Mouse (Mus musculus) liver, postnatal 0 days (tissue): ENCODE measurements around the gene Mpdu1. TPM values are rescaled to one million over a fixed set of nuclear protein-coding genes. Genes with fewer than 3 reads are reported as not detected.
A peak's percentile ranks its signal among the peaks of the same experiment; 100 is the strongest.
"Not testable (repeated sequence)": the region's sequence is repeated elsewhere in the genome, so short reads cannot be mapped to it uniquely, and the experiment has no call there.

Experiments
- ATAC-seq: fragments of 200-750 bp; cut with Nextera tagmentation; 2 replicates; pipeline ENCODE4 v1.8.0; 2017; ENCODE audit warnings: mild to moderate bottlenecking, moderate library complexity
- DNase-seq: peaks from one replicate; pipeline ENCODE4 v3.0.0-alpha.2; 2016
- H3K27ac ChIP-seq: fragments of 300-500 bp; sonication (generic); 2 replicates; pipeline ENCODE4 v1.5.1; 2014; ENCODE audit warnings: antibody characterized with exemption, moderate library complexity, mild to moderate bottlenecking, low read depth
- H3K27me3 ChIP-seq: fragments of 300-500 bp; sonication (generic); 2 replicates; pipeline ENCODE4 v1.6.1; 2014; ENCODE audit warnings: low read length, control low read depth, mixed read lengths; ENCODE audit not compliant: insufficient read depth
- H3K36me3 ChIP-seq: fragments of 300-500 bp; sonication (generic); replicated peaks from 2 replicates; pipeline ENCODE4 v1.6.1; 2014; ENCODE audit warnings: mild to moderate bottlenecking, control low read depth, low read length, moderate library complexity, mixed read lengths; ENCODE audit not compliant: insufficient read depth
- H3K4me1 ChIP-seq: fragments of 300-500 bp; sonication (generic); 2 replicates; pipeline ENCODE4 v1.6.1; 2014; ENCODE audit warnings: antibody characterized with exemption, mild to moderate bottlenecking, control low read depth; ENCODE audit not compliant: insufficient read depth
- H3K4me2 ChIP-seq: fragments of 300-500 bp; sonication (generic); 2 replicates; pipeline ENCODE4 v1.6.1; 2014; ENCODE audit warnings: low read depth, mild to moderate bottlenecking, low read length, moderate library complexity, mixed read lengths
- H3K4me3 ChIP-seq: fragments of 300-500 bp; sonication (generic); 2 replicates; pipeline ENCODE4 v1.5.1; 2014; ENCODE audit warnings: low read depth, low read length
- H3K9ac ChIP-seq: fragments of 300-500 bp; sonication (generic); replicated peaks from 2 replicates; pipeline ENCODE4 v1.6.1; 2014; ENCODE audit warnings: mild to moderate bottlenecking, moderate library complexity
- H3K9me3 ChIP-seq: fragments of 300-500 bp; sonication (generic); 2 replicates; pipeline ENCODE4 v1.6.1; 2016; ENCODE audit warnings: mild to moderate bottlenecking, control low read depth, low read length, mixed read lengths
- CTCF ChIP-seq: sonication (generic); IDR thresholded peaks from 2 replicates; pipeline ENCODE4 v1.5.1; 2016; ENCODE audit warnings: antibody characterized with exemption, low read depth
- EP300 ChIP-seq: IDR thresholded peaks from 2 replicates; pipeline ENCODE4 v1.6.1; 2016; ENCODE audit warnings: antibody characterized with exemption, low read depth, mild to moderate bottlenecking
- WGBS: fragments of 180-500 bp; shearing (Covaris S2); extraction: QIAGEN DNeasy Blood & Tissue Kit; methylation state at CpG from one replicate; pipeline ENCODE4 v1.1.7; 2014; ENCODE audit not compliant: insufficient replicate concordance; 5-methylcytosine and 5-hydroxymethylcytosine counted together
- polyA plus RNA-seq: library from polyadenylated mRNA; unstranded; fragments of >200 nt; fragmentation: Nextera tagmentation; extraction: Ambion mirVana; gene quantifications from 2 replicates; pipeline ENCODE4 v1.2.1, GENCODE M21; 2015

Mpdu1 gene
- polyA plus RNA-seq, 1 experiment from 2014 or later = 41.0 TPM

GRCm38 (mm10) chr11:69632284-69633089 is 30.0 kb downstream of the Mpdu1 start, which contains the start of gene Fxr2:
TSS of gene Fxr2 (plus strand) at chr11:69632990.
- H3K4me2 ChIP-seq = peak within 1 kb of the TSS; percentile 88
- H3K4me1 ChIP-seq = peaks cover 22% of the 10 kb centered on the region
- H3K9me3 ChIP-seq = no peaks in the 10 kb centered on the region
- WGBS = under 1% methylated on average over 44 of the region's 56 CpGs
- H3K9ac ChIP-seq = peak within 1 kb of the TSS; percentile 96
- ATAC-seq (peak; percentile 95), DNase-seq (peak; percentile 100)
- peak within 1 kb of the TSS; percentile 87 for H3K4me3 ChIP-seq
- H3K36me3 ChIP-seq = peaks cover 4% of the 10 kb centered on the region; the same call in 1 of the 2 replicates
- peak within 1 kb of the TSS; percentile 97 for H3K27ac ChIP-seq
- TF ChIP-seq EP300 = no peak
- peak; percentile 98 for TF ChIP-seq CTCF
- H3K27me3 ChIP-seq = no peaks in the 10 kb centered on the region

GRCm38 (mm10) chr11:69629802-69630201 is 32.6 kb downstream of the Mpdu1 start:
- no peaks in the 10 kb centered on the region for H3K9me3 ChIP-seq
- H3K9ac ChIP-seq = no peak overlapping the region
- DNase-seq = no peak
- H3K36me3 ChIP-seq = no peaks in the 10 kb centered on the region
- no peaks in the 10 kb centered on the region for H3K27me3 ChIP-seq
- H3K4me1 ChIP-seq = peaks cover 8% of the 10 kb centered on the region
- ATAC-seq = no peak
- H3K27ac ChIP-seq = no peak overlapping the region
- no peak overlapping the region for H3K4me3 ChIP-seq
- 60% methylated on average over 1 of the region's 1 CpGs for WGBS
- H3K4me2 ChIP-seq = no peak overlapping the region
- peak; percentile 84 for TF ChIP-seq CTCF
- TF ChIP-seq EP300 = no peak

GRCm38 (mm10) chr11:69628286-69628685 is 34.2 kb downstream of the Mpdu1 start:
- 36% methylated on average over 6 of the region's 6 CpGs for WGBS
- H3K27ac ChIP-seq = no peak overlapping the region
- no peak overlapping the region for H3K9ac ChIP-seq
- H3K4me3 ChIP-seq = no peak overlapping the region
- TF ChIP-seq EP300 (no peak), CTCF (peak; percentile 99)
- no peaks in the 10 kb centered on the region for H3K27me3 ChIP-seq
- no peaks in the 10 kb centered on the region for H3K36me3 ChIP-seq
- ATAC-seq (no peak), DNase-seq (peak; percentile 87)
- no peak overlapping the region for H3K4me2 ChIP-seq
- H3K9me3 ChIP-seq = no peaks in the 10 kb centered on the region
- peaks cover 4% of the 10 kb centered on the region for H3K4me1 ChIP-seq

GRCm38 (mm10) chr11:69624339-69624738 is 38.1 kb downstream of the Mpdu1 start:
- not testable (repeated sequence) for H3K4me3 ChIP-seq, H3K9me3 ChIP-seq, H3K9ac ChIP-seq, DNase-seq, H3K4me1 ChIP-seq, H3K27ac ChIP-seq, H3K27me3 ChIP-seq, H3K4me2 ChIP-seq, ATAC-seq, H3K36me3 ChIP-seq
- 74% methylated on average over 2 of the region's 2 CpGs for WGBS

- no peak overlapping the region for H3K4me3 ChIP-seq
- H3K9me3 ChIP-seq = no peaks in the 10 kb centered on the region
- H3K36me3 ChIP-seq = no peaks in the 10 kb centered on the region
- TF ChIP-seq EP300 (no peak), CTCF (no peak)
- H3K27me3 ChIP-seq = no peaks in the 10 kb centered on the region
- peak overlapping the region; percentile 74 for H3K4me2 ChIP-seq
- H3K4me1 ChIP-seq = peaks cover 7% of the 10 kb centered on the region
- no peak for DNase-seq
- no peak for ATAC-seq
- no peak overlapping the region for H3K27ac ChIP-seq
- WGBS = 71% methylated on average over 4 of the region's 4 CpGs
- H3K9ac ChIP-seq = no peak overlapping the region
Measured at GRCm38 (mm10) chr11:69623006-69623405, 39.4 kb downstream of the Mpdu1 start.

- ATAC-seq = peak; percentile 15; the same call in 1 of the 2 replicates
- peak overlapping the region; percentile 75 for H3K27ac ChIP-seq
Measured at GRCm38 (mm10) chr11:69622406-69622805, 40.0 kb downstream of the Mpdu1 start.

More at GRCm38 (mm10) chr11:69622406-69622805, 40.0 kb downstream of the Mpdu1 start:
- Histone ChIP-seq H3K4me3 (peak overlapping the region; percentile 63), H3K9me3 (no peaks in the 10 kb centered on the region), H3K9ac (peak overlapping the region; percentile 74), H3K36me3 (no peaks in the 10 kb centered on the region), H3K4me2 (peak overlapping the region; percentile 74), H3K4me1 (peaks cover 7% of the 10 kb centered on the region), H3K27me3 (no peaks in the 10 kb centered on the region)
- WGBS = 41% methylated on average over 6 of the region's 6 CpGs
- peak; percentile 19 for DNase-seq
- TF ChIP-seq EP300 (no peak), CTCF (no peak)
